ENCODE assay signal across 26 mouse cellular contexts in genomic region chr2:31524641-31525040, GRCm38 (mm10). TPM values are rescaled to one million over a fixed set of nuclear protein-coding genes. Genes with fewer than 3 reads are reported as not detected.
DNase-seq lines count a peak whose midpoint lies in the region; ATAC-seq lines count a peak whose summit lies in the region.
"Had no signal": no experiment of that assay in that cellular context is flagged by ENCODE, and none has a peak within 500 bp of the region (broad histone marks: within the 10 kb centered on the region; RNA-seq: fewer than 3 reads in every experiment).

No protein-coding gene starts in this region.

- DNase-seq in 3134 (ENCODE audit: extremely low read depth, insufficient read length, low spot score) (peak; percentile 56), 416B (ENCODE audit: low read depth) (peak; percentile 60)
- peak; percentile 42 for DNase-seq in adrenal gland, postnatal 10 days
- no peak for DNase-seq in limb, embryonic 10.5 days (ENCODE audit: low spot score)
- no peak for DNase-seq in heart, postnatal 10 days
- DNase-seq in heart, embryonic 10.5 days (ENCODE audit: low spot score): no peak
- DNase-seq: cerebellum, adult 2 months; cerebellum, postnatal 25 days; gastrocnemius, adult 2 months; gastrocnemius, postnatal 36 days; heart, adult 2 months; heart, postnatal 14 days; kidney, adult 8-10 months; kidney, postnatal 14 days; right cerebral cortex, postnatal 4 days; thymus, adult 2 months; thymus, postnatal 4 days had no signal

- no peaks in the 10 kb centered on the region for H3K36me3 ChIP-seq in limb, embryonic 10.5 days
- no peaks in the 10 kb centered on the region for H3K36me3 ChIP-seq in heart, embryonic 10.5 days
- H3K36me3 ChIP-seq: forebrain, embryonic 15.5 days; heart, embryonic 13.5 days; hindbrain, embryonic 10.5 days; limb, embryonic 12.5 days; liver, embryonic 15.5 days; lung, embryonic 15.5 days; neural tube, embryonic 13.5 days had no signal

- ATAC-seq in frontal cortex, adult (ENCODE audit: low TSS enrichment): no peak
- ATAC-seq: forebrain, embryonic 15.5 days; intestine, embryonic 16.5 days had no signal

- peaks cover 25% of the 10 kb centered on the region for H3K4me1 ChIP-seq in limb, embryonic 10.5 days
- H3K4me1 ChIP-seq in heart, embryonic 10.5 days: peaks cover 15% of the 10 kb centered on the region
- H3K4me1 ChIP-seq: forebrain, embryonic 15.5 days; heart, embryonic 13.5 days; liver, embryonic 15.5 days; lung, embryonic 15.5 days had no signal

- peak overlapping the region; percentile 14; the same call in 1 of the 2 replicates for H3K27ac ChIP-seq in limb, embryonic 10.5 days
- H3K27ac ChIP-seq in heart, embryonic 10.5 days: no peak overlapping the region
- H3K27ac ChIP-seq: forebrain, embryonic 15.5 days; gastrocnemius, adult 2 months; heart, adult 2 months; heart, embryonic 13.5 days; limb, embryonic 12.5 days; liver, embryonic 15.5 days; lung, embryonic 15.5 days; neural tube, embryonic 13.5 days had no signal

- peaks cover 12% of the 10 kb centered on the region; the same call in 1 of the 2 replicates for H3K27me3 ChIP-seq in limb, embryonic 10.5 days (ENCODE audit: low read depth, poor library complexity, severe bottlenecking)
- peaks cover 37% of the 10 kb centered on the region; the same call in 1 of the 2 replicates for H3K27me3 ChIP-seq in heart, embryonic 10.5 days (ENCODE audit: insufficient read depth, poor library complexity, severe bottlenecking)
- H3K27me3 ChIP-seq: forebrain, embryonic 15.5 days; liver, embryonic 15.5 days; lung, embryonic 15.5 days had no signal

- no peaks in the 10 kb centered on the region for H3K9me3 ChIP-seq in limb, embryonic 10.5 days (replicated peaks)
- H3K9me3 ChIP-seq in heart, embryonic 10.5 days: no peaks in the 10 kb centered on the region
- H3K9me3 ChIP-seq: forebrain, embryonic 15.5 days; heart, embryonic 13.5 days; hindbrain, embryonic 10.5 days; limb, embryonic 12.5 days; liver, embryonic 15.5 days; lung, embryonic 15.5 days; neural tube, embryonic 13.5 days had no signal

- no peak overlapping the region for H3K4me3 ChIP-seq in limb, embryonic 10.5 days
- H3K4me3 ChIP-seq in heart, embryonic 10.5 days: no peak overlapping the region
- H3K4me3 ChIP-seq: forebrain, embryonic 15.5 days; gastrocnemius, adult 2 months; heart, adult 2 months; heart, embryonic 13.5 days; hindbrain, embryonic 10.5 days; limb, embryonic 12.5 days; liver, embryonic 15.5 days; lung, embryonic 15.5 days; neural tube, embryonic 13.5 days had no signal

- WGBS in limb, embryonic 10.5 days: 77% methylated on average over 5 of the region's 5 CpGs
- WGBS in heart, embryonic 10.5 days: 69% methylated on average over 5 of the region's 5 CpGs

- intact Hi-C loops in heart, postnatal 10 days (cut with DNase I): no loop called here

RNA-seq across cellular contexts. Expression of gene Fubp3, which starts 47.8 kb away (rescaled TPM):
- 10 to 100 TPM; 52.6 to 56.6 TPM for total RNA-seq in adrenal gland, postnatal 10 days (2021)
- 84.1 and 92.1 TPM in 2 replicates for polyA plus RNA-seq in limb, embryonic 10.5 days (2016; fragmentation: Nextera tagmentation; extraction: Ambion mirVana)
- total RNA-seq in heart, postnatal 10 days (2021): 10 to 100 TPM; 31.2 to 35.5 TPM
- polyA plus RNA-seq in heart, embryonic 10.5 days (2016; fragmentation: Nextera tagmentation; extraction: Ambion mirVana): 58.3 and 72.2 TPM in 2 replicates

RNA-seq across cellular contexts. Expression of gene Ass1, which starts 54.6 kb away (rescaled TPM):
- 100 to 1,000 TPM in 1 of 2 experiments, 10 to 100 TPM in 1; 61.2 to 175 TPM for total RNA-seq in adrenal gland, postnatal 10 days (2021)
- polyA plus RNA-seq in limb, embryonic 10.5 days (2016; fragmentation: Nextera tagmentation; extraction: Ambion mirVana): 6.1 and 6.8 TPM in 2 replicates
- total RNA-seq in heart, postnatal 10 days (2021): 1 to 10 TPM; 3.4 to 4.2 TPM
- polyA plus RNA-seq in heart, embryonic 10.5 days (2016; fragmentation: Nextera tagmentation; extraction: Ambion mirVana): 8.9 and 18.2 TPM in 2 replicates

Comparison
In these comparisons a context has a peak if more than half of its experiments do, and no peak if none do; other contexts are left out.
1. DNase-seq: peak in 3134 (single experiment), 416B (single experiment) and adrenal gland, postnatal 10 days (single experiment); none in limb, embryonic 10.5 days (single experiment), heart, postnatal 10 days (0 of 2) and heart, embryonic 10.5 days (single experiment).
2. RNA of gene Ass1, which starts 54.6 kb away (total RNA-seq): 61.2 to 175 TPM in adrenal gland, postnatal 10 days; 3.4 to 4.2 TPM in heart, postnatal 10 days; every median in the first group is over 10 times any median in the second.